Mouse (Mus musculus) mammary gland, adult 2 months (tissue): Measurements from ENCODE around the gene Dpp3. TPM values are rescaled to one million over a fixed set of nuclear protein-coding genes. Genes with fewer than 3 reads are reported as not detected.

Experiments used
- polyA plus RNA-seq: library from polyadenylated mRNA; depleted of rRNA; stranded (reverse); fragments of >200 nt; gene quantifications from 2 replicates; pipeline ENCODE4 v1.2.3, GENCODE M21; 2012; ENCODE audit warnings: low replicate concordance; rRNA removed

Gene Dpp3
- polyA plus RNA-seq: 87.1 and 105 TPM in 2 replicates

DNA sequence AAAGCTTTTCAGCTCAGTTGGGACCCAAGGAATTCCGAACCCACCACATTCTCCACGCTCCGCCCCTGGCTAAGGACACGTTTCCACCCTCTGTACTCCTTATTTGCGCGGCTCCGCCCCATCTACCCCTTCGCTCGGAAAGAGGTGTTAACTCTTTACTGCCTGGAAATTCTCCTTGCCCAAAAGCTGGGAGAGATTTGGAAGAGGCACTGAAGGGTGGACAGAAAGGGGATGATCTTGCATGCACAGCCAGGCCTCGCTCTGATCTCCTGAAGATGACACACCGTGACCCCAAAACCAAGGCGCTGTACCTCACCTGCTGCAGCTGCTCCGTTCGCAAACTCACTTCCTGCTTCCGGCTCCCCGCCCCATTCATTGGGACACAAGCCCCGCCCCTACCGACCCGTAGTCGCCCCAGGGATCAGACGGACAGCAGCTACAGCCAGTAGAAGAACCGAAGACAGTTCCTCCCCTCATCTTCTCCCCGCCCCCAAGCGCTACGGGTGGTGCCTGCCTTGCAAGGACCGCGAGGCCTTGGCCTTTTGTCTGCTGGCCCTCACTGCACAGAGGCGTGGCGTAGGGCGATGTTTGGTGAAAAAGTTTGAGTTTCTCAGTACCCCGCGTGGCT, at the start of gene Dpp3:
Dpp3 (minus strand) TSS at position 384 of the 628 bp plus-strand sequence.

DNA sequence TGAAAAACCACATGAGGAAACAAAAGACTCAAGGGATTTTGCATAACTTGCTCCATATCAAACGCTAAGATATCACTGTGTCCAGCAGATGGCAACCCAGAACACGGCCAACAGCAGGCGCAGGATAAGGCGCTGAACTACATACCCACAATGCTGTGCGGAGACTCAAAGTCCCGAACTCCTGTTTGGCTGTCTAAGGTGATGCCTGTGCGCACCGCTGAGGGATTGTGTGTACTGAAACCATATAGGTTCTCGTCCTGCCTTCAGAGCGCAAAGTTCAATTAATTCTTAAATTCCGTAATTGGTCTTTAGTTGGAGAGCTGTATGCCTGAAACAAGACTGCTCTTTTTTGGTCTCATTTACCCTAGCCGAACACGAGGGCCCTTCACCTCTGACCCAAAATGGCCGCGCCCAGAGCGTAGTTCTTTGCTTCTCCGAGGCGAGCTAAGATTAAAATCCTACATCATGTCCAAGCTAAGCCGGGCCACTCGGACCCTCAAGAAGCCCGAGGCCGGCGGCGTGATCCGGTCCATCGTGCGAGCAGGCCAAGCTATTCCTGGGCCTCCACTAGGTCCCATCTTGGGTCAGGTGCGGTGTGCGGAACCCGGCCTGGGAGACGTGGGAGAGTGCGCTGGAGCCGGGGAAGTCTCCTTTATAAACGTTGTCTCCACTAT, 34.0 kb upstream of the Dpp3 start, which contains the start of gene Mrpl11:
Mrpl11 (plus strand) TSS at position 220 of the 674 bp plus-strand sequence.

DNA sequence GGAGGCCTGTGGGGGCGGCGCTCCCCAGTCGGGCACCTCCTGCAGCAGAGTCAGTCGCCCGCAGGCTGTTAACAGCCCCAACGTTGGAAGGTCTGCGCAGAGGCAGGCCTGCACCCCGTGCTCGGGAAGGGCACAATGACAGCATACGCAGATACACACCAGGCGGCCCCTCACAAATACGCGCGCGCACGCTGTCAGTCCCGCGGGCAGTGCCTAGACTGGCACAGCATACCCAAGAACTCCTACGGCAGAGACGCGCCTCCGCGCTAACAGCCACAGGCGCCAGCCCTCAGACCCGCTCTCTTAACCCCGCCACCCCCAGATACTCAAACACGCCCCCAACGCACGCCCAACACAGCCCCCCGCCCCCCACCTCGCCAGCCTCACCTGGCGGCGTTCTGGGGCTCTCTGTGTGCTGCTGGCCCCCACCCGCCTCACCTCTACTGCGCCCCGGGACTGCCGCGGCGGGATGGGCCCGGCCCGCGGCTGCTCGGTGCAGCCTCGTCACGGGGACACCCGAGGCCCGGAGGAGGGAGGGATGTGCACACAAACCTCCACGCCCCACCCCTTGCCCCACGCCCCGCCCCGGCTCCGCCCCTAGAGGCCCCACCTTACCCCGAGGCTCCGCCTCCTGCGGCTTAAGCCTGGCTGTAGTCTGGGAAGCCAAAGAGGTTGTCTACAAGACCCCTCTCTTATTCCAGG, 14.6 kb upstream of the Dpp3 start, which contains the start of gene Peli3:
Peli3 (minus strand) TSS at position 577 of the 702 bp plus-strand sequence.

GRCm38 (mm10) chr19:4905979-4906794, 21.9 kb downstream of the Dpp3 start, which contains the start of gene Bbs1:
Bbs1 (minus strand) TSS chr19:4906628.

DNA sequence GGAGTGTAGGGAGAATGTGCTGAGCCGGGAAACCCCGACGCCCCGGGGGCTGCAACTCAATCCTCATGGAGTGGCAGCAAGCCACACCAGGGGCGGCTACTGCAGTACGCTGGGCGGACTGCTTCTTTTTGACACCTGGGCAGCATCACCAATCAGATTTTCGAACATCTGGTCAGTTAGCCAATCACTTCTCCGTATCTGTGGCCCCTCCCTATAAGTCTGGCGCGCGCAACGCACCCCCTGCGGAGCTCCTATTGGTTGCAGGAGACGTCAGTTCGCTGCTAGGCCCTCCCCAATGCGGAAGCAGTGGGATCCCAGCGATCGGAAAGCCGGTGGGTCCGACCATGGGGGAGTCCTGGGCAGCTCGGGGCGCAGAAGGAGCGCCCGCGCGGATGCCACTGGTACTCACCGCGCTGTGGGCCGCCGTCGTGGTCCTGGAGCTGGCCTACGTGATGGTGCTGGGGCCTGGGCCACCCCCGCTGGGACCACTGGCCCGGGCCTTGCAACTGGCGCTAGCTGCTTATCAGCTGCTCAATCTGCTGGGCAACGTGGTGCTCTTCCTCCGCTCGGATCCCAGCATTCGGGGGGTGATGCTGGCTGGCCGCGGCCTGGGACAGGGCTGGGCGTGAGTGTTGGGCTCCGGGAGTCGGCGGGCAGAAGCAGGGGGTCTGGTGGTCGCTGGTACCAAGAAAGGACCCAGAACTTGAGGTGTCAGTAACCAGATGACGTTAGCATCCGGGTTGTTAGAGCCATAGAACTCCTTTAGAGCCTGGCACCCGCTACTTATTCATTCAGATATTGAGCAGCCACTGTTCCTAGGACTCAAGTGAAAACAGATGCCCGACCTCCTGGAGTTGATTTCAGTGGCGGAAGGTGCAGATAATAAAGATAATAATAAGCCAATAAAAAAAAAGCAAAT, 49.4 kb downstream of the Dpp3 start, which contains the start of gene Zdhhc24:
Zdhhc24 (plus strand) TSS at position 264 of the 919 bp plus-strand sequence.

DNA sequence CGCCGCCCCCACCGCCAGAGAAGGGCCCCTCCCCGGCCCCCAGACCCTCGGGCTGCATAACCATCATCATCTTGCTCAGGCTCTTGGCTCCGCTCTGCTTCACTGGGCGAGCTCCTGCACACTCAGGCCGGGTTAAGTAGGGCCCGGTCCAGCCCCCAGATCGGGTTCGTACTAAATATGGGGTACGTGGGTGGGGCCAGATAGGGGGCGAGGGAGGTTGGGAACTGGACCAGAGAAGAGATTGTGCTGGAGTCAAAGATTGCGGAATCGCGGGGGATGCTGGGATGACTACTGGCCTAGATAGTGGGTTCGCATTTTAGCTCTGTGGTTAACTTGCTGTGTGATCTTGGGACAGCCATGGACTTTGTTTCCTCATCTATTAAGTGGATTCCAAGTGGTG, 50.3 kb downstream of the Dpp3 start, which contains the start of gene Actn3:
Actn3 (minus strand) TSS at position 125 of the 400 bp plus-strand sequence.

Other genes starting within 250 kb of the Dpp3 start
- 0.89 and 0.98 TPM in 2 replicates for gene Gm960, start 229.6 kb downstream of the Dpp3 start, polyA plus RNA-seq
- gene Sptbn2, start 217.1 kb downstream of the Dpp3 start, polyA plus RNA-seq: 2.4 and 3.1 TPM in 2 replicates
- 7.6 and 8.1 TPM in 2 replicates for gene Rbm4b, start 171.8 kb downstream of the Dpp3 start, polyA plus RNA-seq
- 30.1 and 37.6 TPM in 2 replicates for gene Rbm4, start 134.4 kb downstream of the Dpp3 start, polyA plus RNA-seq
- 16.6 and 27.0 TPM in 2 replicates for gene Gm21992, start 116.7 kb downstream of the Dpp3 start, polyA plus RNA-seq
- gene Rbm14, start 116.7 kb downstream of the Dpp3 start, polyA plus RNA-seq: 47.0 and 81.2 TPM in 2 replicates
- 28.5 and 29.5 TPM in 2 replicates for gene Ccs, start 89.0 kb downstream of the Dpp3 start, polyA plus RNA-seq
- 0.07 TPM in 1 of 2 replicates, not detected in the other for gene Ccdc87, start 88.9 kb downstream of the Dpp3 start, polyA plus RNA-seq
- gene Ctsf, start 73.2 kb downstream of the Dpp3 start, polyA plus RNA-seq: 103 and 209 TPM in 2 replicates
- gene Actn3, start 50.4 kb downstream of the Dpp3 start, polyA plus RNA-seq: 0.54 and 894 TPM in 2 replicates
- 29.8 and 33.4 TPM in 2 replicates for gene Zdhhc24, start 49.6 kb downstream of the Dpp3 start, polyA plus RNA-seq
- 2.7 and 4.2 TPM in 2 replicates for gene Bbs1, start 21.7 kb downstream of the Dpp3 start, polyA plus RNA-seq
- gene Peli3, start 14.8 kb upstream of the Dpp3 start, polyA plus RNA-seq: 6.9 and 8.4 TPM in 2 replicates
- gene Mrpl11, start 33.9 kb upstream of the Dpp3 start, polyA plus RNA-seq: 19.5 and 24.0 TPM in 2 replicates
- gene Npas4, start 62.0 kb upstream of the Dpp3 start, polyA plus RNA-seq: 0.47 and 0.59 TPM in 2 replicates
- 8.9 and 19.4 TPM in 2 replicates for gene Slc29a2, start 95.6 kb upstream of the Dpp3 start, polyA plus RNA-seq
- gene B4gat1, start 110.5 kb upstream of the Dpp3 start, polyA plus RNA-seq: 33.1 and 40.6 TPM in 2 replicates
- 0.11 and 0.20 TPM in 2 replicates for gene AC124502.3, start 110.6 kb upstream of the Dpp3 start, polyA plus RNA-seq
- 31.7 and 37.6 TPM in 2 replicates for gene Brms1, start 113.1 kb upstream of the Dpp3 start, polyA plus RNA-seq
- gene Rin1, start 122.2 kb upstream of the Dpp3 start, polyA plus RNA-seq: 11.1 and 16.2 TPM in 2 replicates
- gene Cd248, start 139.8 kb upstream of the Dpp3 start, polyA plus RNA-seq: 119 and 148 TPM in 2 replicates
- 0.20 and 0.41 TPM in 2 replicates for gene Tmem151a, start 157.2 kb upstream of the Dpp3 start, polyA plus RNA-seq
- 170 and 227 TPM in 2 replicates for gene Yif1a, start 160.3 kb upstream of the Dpp3 start, polyA plus RNA-seq
- gene Cnih2, start 170.2 kb upstream of the Dpp3 start, polyA plus RNA-seq: 0.96 and 3.2 TPM in 2 replicates
- 267 and 345 TPM in 2 replicates for gene Rab1b, start 178.8 kb upstream of the Dpp3 start, polyA plus RNA-seq
- gene Klc2, start 190.3 kb upstream of the Dpp3 start, polyA plus RNA-seq: 44.4 and 46.1 TPM in 2 replicates